Mouse (Mus musculus): ENCODE measurements at regions not wholly inside any gene's neighbourhood (a gene's known extent, or its start where the extent isn't known, plus 50 kb on each side); places are given as distances from the start of the nearest gene placed in this dataset.

GRCm38 (mm10) chr3:56475529-56476527, 292.3 kb upstream of the Nbea start:
- TF ChIP-seq CTCF (IDR thresholded peaks at IDR 0.05; ENCODE audit: low read depth), result no peak
- no peak for TF ChIP-seq EP300 (IDR thresholded peaks at IDR 0.05; ENCODE audit: low read depth)

Measured in heart, postnatal 0 days (tissue).